16 mouse cellular contexts compared by ENCODE assay signal in genomic region chr1:135503436-135503835, GRCm38 (mm10).
A peak's percentile ranks its signal among the peaks of the same experiment; 100 is the strongest.
DNase-seq lines count a peak whose midpoint lies in the region; ATAC-seq and TF ChIP-seq lines count a peak whose summit lies in the region.
"Had no signal": no experiment of that assay in that cellular context is flagged by ENCODE, and none has a peak within 500 bp of the region (broad histone marks: within the 10 kb centered on the region; RNA-seq: fewer than 3 reads in every experiment).

No protein-coding gene starts in this region.

- no peak overlapping the region for H3K9ac ChIP-seq in forebrain, postnatal 0 days
- no peak overlapping the region for H3K9ac ChIP-seq in forebrain, embryonic 15.5 days (replicated peaks)
- H3K9ac ChIP-seq: embryonic facial prominence, embryonic 12.5 days; forebrain, embryonic 12.5 days; liver, embryonic 13.5 days had no signal

- H3K36me3 ChIP-seq in forebrain, postnatal 0 days (ENCODE audit: insufficient read depth): no peaks in the 10 kb centered on the region
- peaks cover 36% of the 10 kb centered on the region for H3K36me3 ChIP-seq in forebrain, embryonic 10.5 days (replicated peaks)
- no peaks in the 10 kb centered on the region for H3K36me3 ChIP-seq in forebrain, embryonic 15.5 days
- H3K36me3 ChIP-seq: embryonic facial prominence, embryonic 12.5 days; forebrain, embryonic 12.5 days; liver, embryonic 13.5 days had no signal

- no peaks in the 10 kb centered on the region for H3K27me3 ChIP-seq in forebrain, postnatal 0 days (ENCODE audit: insufficient read depth, low read length)
- peaks cover under 1% of the 10 kb centered on the region; the same call in 1 of the 2 replicates for H3K27me3 ChIP-seq in forebrain, embryonic 10.5 days (ENCODE audit: poor library complexity, severe bottlenecking)
- H3K27me3 ChIP-seq in forebrain, embryonic 15.5 days: no peaks in the 10 kb centered on the region
- H3K27me3 ChIP-seq: embryonic facial prominence, embryonic 12.5 days; forebrain, embryonic 12.5 days had no signal

- TF ChIP-seq CTCF in forebrain, postnatal 0 days (IDR thresholded peaks at IDR 0.05; ENCODE audit: low read depth): no peak

- H3K4me3 ChIP-seq in forebrain, postnatal 0 days (ENCODE audit: low read depth, low read length): no peak overlapping the region
- no peak overlapping the region for H3K4me3 ChIP-seq in forebrain, embryonic 10.5 days
- H3K4me3 ChIP-seq in forebrain, embryonic 15.5 days: no peak overlapping the region
- H3K4me3 ChIP-seq: embryonic facial prominence, embryonic 12.5 days; forebrain, embryonic 12.5 days; liver, embryonic 13.5 days had no signal

- H3K4me1 ChIP-seq in forebrain, postnatal 0 days (ENCODE audit: insufficient read depth): no peaks in the 10 kb centered on the region; the same call in none of the 2 replicates
- peaks cover 64% of the 10 kb centered on the region for H3K4me1 ChIP-seq in forebrain, embryonic 10.5 days
- H3K4me1 ChIP-seq in forebrain, embryonic 15.5 days: peaks cover 18% of the 10 kb centered on the region
- H3K4me1 ChIP-seq: liver, embryonic 13.5 days had no signal

- 84% methylated on average over 2 of the region's 2 CpGs for WGBS in forebrain, postnatal 0 days
- WGBS in forebrain, embryonic 10.5 days: 98% methylated on average over 2 of the region's 2 CpGs
- 90% methylated on average over 2 of the region's 2 CpGs for WGBS in forebrain, embryonic 15.5 days

- no peaks in the 10 kb centered on the region for H3K9me3 ChIP-seq in forebrain, postnatal 0 days (ENCODE audit: low read length)
- H3K9me3 ChIP-seq in forebrain, embryonic 10.5 days: no peaks in the 10 kb centered on the region
- no peaks in the 10 kb centered on the region for H3K9me3 ChIP-seq in forebrain, embryonic 15.5 days
- H3K9me3 ChIP-seq: embryonic facial prominence, embryonic 12.5 days; forebrain, embryonic 12.5 days; liver, embryonic 13.5 days had no signal

- DNase-seq in forebrain, postnatal 0 days: peak; percentile 27
- DNase-seq in forebrain, embryonic 10.5 days (ENCODE audit: extremely low spot score, low spot score): no peak
- peak; percentile 32 to 65 for DNase-seq in left cerebral cortex, postnatal 10 days (ENCODE audit: extremely low spot score in 1 of 2, low spot score in 2 of 2)
- DNase-seq in left cerebral cortex, postnatal 36 days (ENCODE audit: low spot score in 2 of 2): no peak
- peak; percentile 32 for DNase-seq in 3T3-L1 (ENCODE audit: low read depth, low spot score)
- DNase-seq in lung, postnatal 10 days: peak; percentile 78
- DNase-seq: adrenal gland, postnatal 14 days; B cell, adult 2 months; cerebellum, postnatal 36 days; liver, embryonic 13.5 days; right cerebral cortex, postnatal 25 days; thymus, postnatal 25 days had no signal

- ATAC-seq in forebrain, postnatal 0 days: no peak
- no peak for ATAC-seq in inflammation-experienced regulatory T-cells, adult 6 months
- ATAC-seq in forebrain, embryonic 15.5 days (replicated peaks): no peak

- intact Hi-C loops in left cerebral cortex, postnatal 10 days (cut with DNase I): no loop called here
- intact Hi-C loops in left cerebral cortex, postnatal 36 days (cut with DNase I): no loop called here

- no peak overlapping the region for H3K27ac ChIP-seq in forebrain, postnatal 0 days (ENCODE audit: low read depth, low read length)
- H3K27ac ChIP-seq in forebrain, embryonic 10.5 days: no peak overlapping the region
- H3K27ac ChIP-seq in forebrain, embryonic 15.5 days (replicated peaks): no peak overlapping the region
- H3K27ac ChIP-seq: embryonic facial prominence, embryonic 12.5 days; forebrain, embryonic 12.5 days; liver, embryonic 13.5 days had no signal

- H3K4me2 ChIP-seq in forebrain, postnatal 0 days (ENCODE audit: low read depth): no peak overlapping the region
- H3K4me2 ChIP-seq in forebrain, embryonic 15.5 days (replicated peaks): no peak overlapping the region
- H3K4me2 ChIP-seq: embryonic facial prominence, embryonic 12.5 days; forebrain, embryonic 12.5 days; liver, embryonic 13.5 days had no signal

Comparison
In these comparisons a context has a peak if more than half of its experiments do, and no peak if none do; other contexts are left out.
1. DNase-seq: peak in forebrain, postnatal 0 days (single experiment), left cerebral cortex, postnatal 10 days (2 of 2), 3T3-L1 (single experiment) and lung, postnatal 10 days (single experiment); none in forebrain, embryonic 10.5 days (single experiment) and left cerebral cortex, postnatal 36 days (0 of 2).